8 mouse cellular contexts compared by ENCODE assay signal in the genomic region with DNA sequence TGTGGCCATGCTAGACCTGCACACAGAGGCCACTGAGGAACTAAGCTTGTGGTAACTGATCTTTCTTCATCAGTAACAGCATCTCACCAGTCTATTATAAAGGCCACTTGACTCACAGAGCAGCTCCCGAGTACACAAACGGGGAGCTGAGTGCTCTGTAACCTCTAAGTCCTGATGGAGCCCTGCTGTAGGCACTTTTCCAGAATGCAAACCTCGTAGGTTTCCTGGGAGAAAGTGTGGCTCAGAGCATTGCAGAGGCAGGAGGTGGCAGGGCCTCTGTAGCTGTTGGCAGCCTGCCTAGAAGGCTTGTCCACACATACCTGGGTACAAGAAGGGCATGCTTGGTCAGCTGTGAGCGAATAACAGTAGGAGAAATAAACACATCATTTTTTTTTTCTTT. TPM values are rescaled to one million over a fixed set of nuclear protein-coding genes. Genes with fewer than 3 reads are reported as not detected.
DNase-seq lines count a peak whose midpoint lies in the region; ATAC-seq and TF ChIP-seq lines count a peak whose summit lies in the region.

No protein-coding gene starts in this region.

- H3K4me2 ChIP-seq in heart, embryonic 16.5 days (ENCODE audit: low read depth, low read length): peak overlapping the region; percentile 44
- no peak overlapping the region; the same call in 1 of the 2 replicates for H3K4me2 ChIP-seq in midbrain, embryonic 16.5 days (ENCODE audit: low read length)

- TF ChIP-seq POLR2A in brain, embryonic 14.5 days (IDR thresholded peaks at IDR 0.05; ENCODE audit: borderline replicate concordance, extremely low read depth, insufficient read depth, insufficient read length, poor library complexity, severe bottlenecking): no peak

- H3K36me3 ChIP-seq in heart, embryonic 16.5 days (ENCODE audit: control insufficient read depth, insufficient read depth): no peaks in the 10 kb centered on the region
- no peaks in the 10 kb centered on the region for H3K36me3 ChIP-seq in heart, embryonic 10.5 days
- no peaks in the 10 kb centered on the region for H3K36me3 ChIP-seq in midbrain, embryonic 16.5 days (ENCODE audit: control insufficient read depth, insufficient read depth, low read length)

- H3K27ac ChIP-seq in heart, embryonic 16.5 days (ENCODE audit: low read length): no peak overlapping the region
- no peak overlapping the region for H3K27ac ChIP-seq in heart, embryonic 10.5 days
- H3K27ac ChIP-seq in midbrain, embryonic 16.5 days (ENCODE audit: low read length): peak overlapping the region; percentile 69

- 0 out of 2 replicates have a peak, but pooled peaks have one; percentile 52 for ATAC-seq in heart, embryonic 16.5 days (replicated peaks; ENCODE audit: extremely low read depth, insufficient read depth, low FRiP score)
- 0 out of 2 replicates have a peak, but pooled peaks have one; percentile 50 for ATAC-seq in midbrain, embryonic 16.5 days
- ATAC-seq in megakaryocyte-erythroid progenitor cell, adult 5-6 weeks (replicated peaks; ENCODE audit: low FRiP score, low TSS enrichment, poor library complexity, severe bottlenecking): no peak

- no peak overlapping the region for H3K9ac ChIP-seq in heart, embryonic 16.5 days (ENCODE audit: low read length)
- H3K9ac ChIP-seq in midbrain, embryonic 16.5 days (ENCODE audit: low read depth, low read length): no peak overlapping the region

- H3K27me3 ChIP-seq in heart, embryonic 16.5 days (ENCODE audit: control insufficient read depth, insufficient read depth, low read length): no peaks in the 10 kb centered on the region
- H3K27me3 ChIP-seq in heart, embryonic 10.5 days (ENCODE audit: insufficient read depth, poor library complexity, severe bottlenecking): no peaks in the 10 kb centered on the region
- H3K27me3 ChIP-seq in midbrain, embryonic 16.5 days (ENCODE audit: control insufficient read depth, insufficient read depth, low read depth, low read length): no peaks in the 10 kb centered on the region

- no peak for TF ChIP-seq CTCF in brain, embryonic 14.5 days (IDR thresholded peaks at IDR 0.05; ENCODE audit: borderline replicate concordance, extremely low read depth, insufficient read depth, insufficient read length)

- no peaks in the 10 kb centered on the region for H3K9me3 ChIP-seq in heart, embryonic 16.5 days (replicated peaks; ENCODE audit: control insufficient read depth, low read length)
- no peaks in the 10 kb centered on the region for H3K9me3 ChIP-seq in heart, embryonic 10.5 days
- H3K9me3 ChIP-seq in midbrain, embryonic 16.5 days (replicated peaks; ENCODE audit: control insufficient read depth, low read length, poor library complexity, severe bottlenecking): no peaks in the 10 kb centered on the region

- DNase-seq in heart, embryonic 10.5 days (ENCODE audit: low spot score): no peak
- DNase-seq in brain, embryonic 14.5 days (ENCODE audit: low read depth): peak; percentile 65
- DNase-seq in kidney, postnatal 10 days: peak; percentile 81
- DNase-seq in spleen, postnatal 36 days (ENCODE audit: low spot score in 2 of 2): no peak
- DNase-seq in layer of hippocampus, adult 8-10 months (ENCODE audit: low spot score in 2 of 2): no peak

- no peak overlapping the region for H3K4me3 ChIP-seq in heart, embryonic 16.5 days (ENCODE audit: low read length)
- H3K4me3 ChIP-seq in heart, embryonic 10.5 days: no peak overlapping the region
- no peak overlapping the region for H3K4me3 ChIP-seq in midbrain, embryonic 16.5 days (ENCODE audit: low read depth, low read length)

- peaks cover 4% of the 10 kb centered on the region; the same call in 1 of the 2 replicates for H3K4me1 ChIP-seq in heart, embryonic 16.5 days (ENCODE audit: control insufficient read depth, insufficient read depth, low read length)
- peaks cover 11% of the 10 kb centered on the region for H3K4me1 ChIP-seq in heart, embryonic 10.5 days
- peaks cover 21% of the 10 kb centered on the region; the same call in 1 of the 2 replicates for H3K4me1 ChIP-seq in midbrain, embryonic 16.5 days (ENCODE audit: control insufficient read depth, insufficient read depth, low read length)

- 5% methylated on average over 4 of the region's 4 CpGs for WGBS in heart, embryonic 16.5 days
- WGBS in heart, embryonic 10.5 days: 30% methylated on average over 4 of the region's 4 CpGs
- WGBS in midbrain, embryonic 16.5 days: 16% methylated on average over 4 of the region's 4 CpGs

RNA-seq across cellular contexts. Expression of gene Slc6a5, which starts 27.7 kb away (rescaled TPM):
- polyA plus RNA-seq in heart, embryonic 16.5 days (2015; fragmentation: Nextera tagmentation; extraction: Ambion mirVana): not detected in 2 replicates
- polyA plus RNA-seq in heart, embryonic 10.5 days (2016; fragmentation: Nextera tagmentation; extraction: Ambion mirVana): not detected in 2 replicates
- polyA plus RNA-seq in brain, embryonic 14.5 days (2012; rRNA removed): 2.2 and 10.4 TPM in 2 replicates
- 0.40 and 0.45 TPM in 2 replicates for polyA plus RNA-seq in midbrain, embryonic 16.5 days (2015; fragmentation: Nextera tagmentation; extraction: Ambion mirVana)
- total RNA-seq in megakaryocyte-erythroid progenitor cell, adult 5-6 weeks (2014; fragmentation: Nextera tagmentation): not detected in 2 replicates
- total RNA-seq in megakaryocyte-erythroid progenitor cell, adult 5-6 weeks (2017): not detected in 2 replicates
- total RNA-seq in layer of hippocampus, adult 8-10 months (2022): under 1 TPM in 2 of 4 experiments, not detected in 2; 0.07 to 0.08 TPM

Comparison
In these comparisons a context has a peak if more than half of its experiments do, and no peak if none do; other contexts are left out.
1. DNase-seq: peak in brain, embryonic 14.5 days (single experiment) and kidney, postnatal 10 days (single experiment); none in heart, embryonic 10.5 days (single experiment), spleen, postnatal 36 days (0 of 2) and layer of hippocampus, adult 8-10 months (0 of 2).